Mouse (Mus musculus) embryonic facial prominence, embryonic 13.5 days (tissue): ENCODE data around the gene Pde7b. TPM values are rescaled to one million over a fixed set of nuclear protein-coding genes. Genes with fewer than 3 reads are reported as not detected.

Source experiments
- ATAC-seq: fragments of 200-750 bp; cut with Nextera tagmentation; 2 replicates; pipeline ENCODE4 v1.8.0; 2017; ENCODE audit warnings: low read depth; ENCODE audit not compliant: insufficient number of reproducible peaks, insufficient read depth, low FRiP score, low TSS enrichment
- H3K27ac ChIP-seq: fragments of 300-500 bp; sonication (generic); 2 replicates; pipeline ENCODE4 v1.5.1; 2015; ENCODE audit warnings: moderate library complexity, mild to moderate bottlenecking, inconsistent platforms
- H3K27me3 ChIP-seq: fragments of 300-500 bp; sonication (generic); 2 replicates; pipeline ENCODE4 v1.6.1; 2015; ENCODE audit warnings: mild to moderate bottlenecking, inconsistent platforms
- H3K36me3 ChIP-seq: fragments of 300-500 bp; sonication (generic); 2 replicates; pipeline ENCODE4 v1.6.1; 2015; ENCODE audit warnings: mild to moderate bottlenecking, inconsistent platforms
- H3K4me1 ChIP-seq: fragments of 300-500 bp; sonication (generic); 2 replicates; pipeline ENCODE4 v1.6.1; 2015; ENCODE audit warnings: inconsistent platforms
- H3K4me2 ChIP-seq: fragments of 300-500 bp; sonication (generic); 2 replicates; pipeline ENCODE4 v1.6.1; 2015; ENCODE audit warnings: moderate library complexity, mild to moderate bottlenecking, inconsistent platforms
- H3K4me3 ChIP-seq: fragments of 300-500 bp; sonication (generic); 2 replicates; pipeline ENCODE4 v1.5.1; 2015; ENCODE audit warnings: mild to moderate bottlenecking, inconsistent platforms
- H3K9ac ChIP-seq: fragments of 300-500 bp; sonication (generic); 2 replicates; pipeline ENCODE4 v1.6.1; 2015; ENCODE audit warnings: mild to moderate bottlenecking, inconsistent platforms
- H3K9me3 ChIP-seq: fragments of 300-500 bp; sonication (generic); 2 replicates; pipeline ENCODE4 v1.6.1; 2016; ENCODE audit warnings: inconsistent platforms
- WGBS: fragments of 180-500 bp; shearing (Covaris S2); methylation state at CpG from one replicate; pipeline ENCODE4 v1.1.7; 2015; ENCODE audit warnings: mixed read lengths; 5-methylcytosine and 5-hydroxymethylcytosine counted together
- polyA plus RNA-seq: library from polyadenylated mRNA; unstranded; fragments of >200 nt; fragmentation: Nextera tagmentation; extraction: Ambion mirVana; gene quantifications from 2 replicates; pipeline ENCODE4 v1.2.1, GENCODE M21; 2015

Gene Pde7b
- polyA plus RNA-seq, 1 experiment from 2014 or later, result 14.9 TPM

GRCm38 (mm10) chr10:20379071-20379735 lies 345.7 kb downstream of the Pde7b start:
- Histone ChIP-seq H3K9me3 (no peaks in the 10 kb centered on the region), H3K4me2 (no peak overlapping the region), H3K27me3 (no peaks in the 10 kb centered on the region), H3K36me3 (no peaks in the 10 kb centered on the region), H3K27ac (no peak overlapping the region), H3K4me3 (no peak overlapping the region), H3K4me1 (peaks cover 7% of the 10 kb centered on the region; the same call in 1 of the 2 replicates), H3K9ac (no peak overlapping the region)
- no peak for ATAC-seq
- 79% methylated on average over 9 of the region's 9 CpGs for WGBS

- ATAC-seq, result no peak
- H3K9ac ChIP-seq, result no peak overlapping the region
- H3K27ac ChIP-seq, result no peak overlapping the region
- H3K9me3 ChIP-seq, result no peaks in the 10 kb centered on the region
- H3K4me3 ChIP-seq, result no peak overlapping the region
- 71% methylated on average over 9 of the region's 9 CpGs for WGBS
- 0 out of 2 replicates have a peak, but pooled peaks cover under 1% of the 10 kb centered on the region for H3K4me1 ChIP-seq
- H3K27me3 ChIP-seq, result no peaks in the 10 kb centered on the region
- no peaks in the 10 kb centered on the region for H3K36me3 ChIP-seq
- no peak overlapping the region for H3K4me2 ChIP-seq
These were observed 347.3 kb downstream of the Pde7b start for GRCm38 (mm10) chr10:20377621-20378020.

GRCm38 (mm10) chr10:20372046-20372445 lies 352.8 kb downstream of the Pde7b start:
- Histone ChIP-seq H3K36me3 (no peaks in the 10 kb centered on the region), H3K27ac (no peak overlapping the region), H3K4me2 (no peak overlapping the region), H3K9ac (no peak overlapping the region), H3K27me3 (no peaks in the 10 kb centered on the region), H3K4me1 (no peaks in the 10 kb centered on the region), H3K4me3 (no peak overlapping the region), H3K9me3 (peaks cover 8% of the 10 kb centered on the region; the same call in 1 of the 2 replicates)
- WGBS, result 95% methylated on average over 5 of the region's 5 CpGs
- no peak for ATAC-seq

GRCm38 (mm10) chr10:20362450-20363118 lies 362.3 kb downstream of the Pde7b start:
- Histone ChIP-seq H3K9ac (no peak overlapping the region), H3K4me1 (0 out of 2 replicates have a peak, but pooled peaks cover 4% of the 10 kb centered on the region), H3K4me3 (no peak overlapping the region), H3K4me2 (no peak overlapping the region), H3K27ac (no peak overlapping the region), H3K36me3 (peaks cover 10% of the 10 kb centered on the region; the same call in 1 of the 2 replicates), H3K27me3 (no peaks in the 10 kb centered on the region), H3K9me3 (peaks cover 5% of the 10 kb centered on the region; the same call in 1 of the 2 replicates)
- ATAC-seq, result no peak
- WGBS, result 78% methylated on average over 4 of the region's 4 CpGs

- 0 out of 2 replicates have a peak, but pooled peaks cover 4% of the 10 kb centered on the region for H3K4me1 ChIP-seq
- no peaks in the 10 kb centered on the region for H3K27me3 ChIP-seq
- H3K4me2 ChIP-seq, result no peak overlapping the region
- H3K9ac ChIP-seq, result no peak overlapping the region
- 62% methylated on average over 10 of the region's 10 CpGs for WGBS
- H3K9me3 ChIP-seq, result no peaks in the 10 kb centered on the region
- H3K27ac ChIP-seq, result no peak overlapping the region
- peaks cover 12% of the 10 kb centered on the region; the same call in 1 of the 2 replicates for H3K36me3 ChIP-seq
- no peak for ATAC-seq
- H3K4me3 ChIP-seq, result no peak overlapping the region
These were observed 363.1 kb downstream of the Pde7b start for GRCm38 (mm10) chr10:20361542-20362449.

GRCm38 (mm10) chr10:20348894-20349293 lies 376.0 kb downstream of the Pde7b start:
- no peaks in the 10 kb centered on the region for H3K27me3 ChIP-seq
- H3K27ac ChIP-seq, result no peak overlapping the region
- no peak for ATAC-seq
- WGBS, result 90% methylated on average over 2 of the region's 2 CpGs
- peak overlapping the region; percentile 85 for H3K4me2 ChIP-seq
- H3K9ac ChIP-seq, result no peak overlapping the region
- H3K36me3 ChIP-seq, result peaks cover 20% of the 10 kb centered on the region
- no peaks in the 10 kb centered on the region for H3K9me3 ChIP-seq
- no peak overlapping the region; the same call in 1 of the 2 replicates for H3K4me3 ChIP-seq
- H3K4me1 ChIP-seq, result peaks cover 9% of the 10 kb centered on the region

Other genes starting within 250 kb of the Pde7b start
- 11.7 and 11.8 TPM in 2 replicates for gene Ahi1, start 227.5 kb upstream of the Pde7b start, polyA plus RNA-seq